ENCODE assay signal across 23 mouse cellular contexts in the genomic region with DNA sequence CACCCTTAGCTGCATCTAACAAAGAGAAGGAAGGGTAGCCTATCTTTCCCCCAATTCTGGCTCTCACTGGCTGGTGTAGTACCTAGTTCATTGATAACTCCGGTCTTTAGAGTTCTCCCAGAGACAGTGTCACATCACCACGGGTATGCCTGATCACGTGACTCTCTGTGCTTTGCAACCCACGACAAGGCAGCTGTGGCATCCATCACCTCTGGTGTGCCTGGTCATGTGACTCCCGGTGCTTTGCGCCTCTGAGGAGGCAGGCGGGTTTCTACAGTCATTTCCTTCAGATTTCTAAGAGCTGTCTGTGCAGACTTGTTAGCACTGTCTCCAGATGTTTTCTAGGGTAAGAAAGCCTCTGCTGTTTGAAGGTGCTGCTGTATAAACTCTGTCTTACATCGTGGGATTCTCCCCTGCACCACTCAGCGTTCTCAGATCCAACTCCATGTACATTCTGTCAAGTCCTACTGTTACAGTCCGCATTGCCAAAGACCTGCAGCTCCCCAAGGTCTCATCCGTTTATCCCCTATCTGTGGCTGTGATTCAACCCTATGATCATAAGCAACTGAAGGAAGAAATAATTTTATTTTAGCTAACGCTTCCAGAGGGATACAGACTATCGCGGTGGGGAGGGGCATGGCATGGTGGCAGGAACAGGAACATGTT.
"Had no signal": no experiment of that assay in that cellular context is flagged by ENCODE, and none has a peak within 500 bp of the region (broad histone marks: within the 10 kb centered on the region; RNA-seq: fewer than 3 reads in every experiment).

No protein-coding gene starts in this region.

- H3K36me3 ChIP-seq: limb, embryonic 10.5 days; limb, embryonic 13.5 days; liver, embryonic 12.5 days; liver, embryonic 15.5 days; lung, embryonic 15.5 days; midbrain, embryonic 10.5 days; midbrain, embryonic 15.5 days; neural tube, embryonic 12.5 days; neural tube, embryonic 15.5 days; stomach, embryonic 15.5 days had no signal

- H3K4me3 ChIP-seq: limb, embryonic 10.5 days; limb, embryonic 13.5 days; liver, embryonic 12.5 days; liver, embryonic 15.5 days; lung, embryonic 15.5 days; megakaryocyte, embryonic 14.5 days; midbrain, embryonic 10.5 days; midbrain, embryonic 15.5 days; neural tube, embryonic 12.5 days; neural tube, embryonic 15.5 days; stomach, embryonic 15.5 days had no signal

- ATAC-seq: liver, embryonic 12.5 days; midbrain, embryonic 15.5 days had no signal

- H3K4me1 ChIP-seq: liver, embryonic 12.5 days; liver, embryonic 15.5 days; lung, embryonic 15.5 days; megakaryocyte, embryonic 14.5 days had no signal

- DNase-seq: kidney, adult 9 months; kidney, postnatal 14 days; kidney, postnatal 4 days; liver; lung, adult 18-20 months; lung, postnatal 10 days; lung, postnatal 36 days; retina, postnatal 1 day; right cerebral cortex, postnatal 25 days; spleen, adult 18-20 months; thymus, adult 2 months; thymus, postnatal 25 days had no signal

- H3K27ac ChIP-seq: limb, embryonic 10.5 days; limb, embryonic 13.5 days; liver, embryonic 12.5 days; liver, embryonic 15.5 days; lung, embryonic 15.5 days; midbrain, embryonic 10.5 days; midbrain, embryonic 15.5 days; neural tube, embryonic 12.5 days; neural tube, embryonic 15.5 days; stomach, embryonic 15.5 days had no signal

- H3K27me3 ChIP-seq: limb, embryonic 13.5 days; liver, embryonic 12.5 days; liver, embryonic 15.5 days; lung, embryonic 15.5 days; megakaryocyte, embryonic 14.5 days; midbrain, embryonic 15.5 days; neural tube, embryonic 12.5 days; neural tube, embryonic 15.5 days; stomach, embryonic 15.5 days had no signal

- H3K4me2 ChIP-seq: limb, embryonic 13.5 days; liver, embryonic 12.5 days; liver, embryonic 15.5 days; lung, embryonic 15.5 days; midbrain, embryonic 15.5 days; neural tube, embryonic 12.5 days; neural tube, embryonic 15.5 days; stomach, embryonic 15.5 days had no signal

- H3K9me3 ChIP-seq: limb, embryonic 10.5 days; limb, embryonic 13.5 days; lung, embryonic 15.5 days; midbrain, embryonic 10.5 days; midbrain, embryonic 15.5 days; neural tube, embryonic 12.5 days; neural tube, embryonic 15.5 days; stomach, embryonic 15.5 days had no signal

- H3K9ac ChIP-seq: limb, embryonic 13.5 days; liver, embryonic 12.5 days; liver, embryonic 15.5 days; lung, embryonic 15.5 days; midbrain, embryonic 15.5 days; neural tube, embryonic 12.5 days; neural tube, embryonic 15.5 days; stomach, embryonic 15.5 days had no signal
